Mouse (Mus musculus) myocyte (in vitro differentiated cells): ENCODE results near the gene Enho. TPM values are rescaled to one million over a fixed set of nuclear protein-coding genes. Genes with fewer than 3 reads are reported as not detected.

Experiments used
- H3K27me3 ChIP-seq: one replicate; pipeline ENCODE4 v1.6.1; 2011; ENCODE audit not compliant: control insufficient read depth, insufficient read depth, insufficient read length
- H3K36me3 ChIP-seq: one replicate; pipeline ENCODE4 v1.6.1; 2011; ENCODE audit not compliant: control insufficient read depth, insufficient read depth
- H3K4me2 ChIP-seq: one replicate; pipeline ENCODE4 v1.6.1; 2011; ENCODE audit warnings: low read depth, control low read depth
- H3K4me3 ChIP-seq: one replicate; pipeline ENCODE4 v1.5.1; 2011; ENCODE audit warnings: mild to moderate bottlenecking, control low read depth, moderate library complexity
- H3K79me2 ChIP-seq: one replicate; pipeline ENCODE4 v1.6.1; 2011; ENCODE audit not compliant: control insufficient read depth, insufficient read depth
- H3ac ChIP-seq: one replicate; pipeline ENCODE4 v1.6.1; 2011; ENCODE audit not compliant: control insufficient read depth, insufficient read length
- CEBPB ChIP-seq: IDR thresholded peaks from 2 replicates; pipeline ENCODE4 v1.6.1; 2011; ENCODE audit warnings: mild to moderate bottlenecking, moderate library complexity; ENCODE audit not compliant: poor library complexity, insufficient read depth, severe bottlenecking
- E2F4 ChIP-seq: IDR thresholded peaks from one replicate; pipeline ENCODE4 v1.6.1; 2011; ENCODE audit warnings: mild to moderate bottlenecking, control low read depth, moderate library complexity; ENCODE audit not compliant: insufficient read depth
- MAX ChIP-seq: IDR thresholded peaks from one replicate; pipeline ENCODE4 v1.6.1; 2011; ENCODE audit warnings: low read depth, mild to moderate bottlenecking, control low read depth
- MYOD1 ChIP-seq, 3 experiments: IDR thresholded peaks; one replicate each; pipeline ENCODE4 v1.6.1; 2011; ENCODE audit warnings: control low read depth in 2 of 3, low read depth in 2 of 3, mild to moderate bottlenecking in 2 of 3, moderate library complexity in 1 of 3; ENCODE audit not compliant: insufficient read length in 2 of 3, control insufficient read depth in 1 of 3
- MYOG ChIP-seq, 3 experiments: IDR thresholded peaks; one replicate each; pipeline ENCODE4 v1.6.1; 2011; ENCODE audit warnings: control low read depth in 2 of 3, low read depth in 2 of 3, mild to moderate bottlenecking in 2 of 3; ENCODE audit not compliant: insufficient read length in 2 of 3, control insufficient read depth in 1 of 3, insufficient read depth in 1 of 3
- POLR2A ChIP-seq: IDR thresholded peaks from one replicate; pipeline ENCODE4 v1.6.1; 2011; ENCODE audit warnings: low read depth, mild to moderate bottlenecking, control low read depth, moderate library complexity; ENCODE audit not compliant: insufficient read length
- POLR2AphosphoS2 ChIP-seq: IDR thresholded peaks from one replicate; pipeline ENCODE4 v1.6.1; 2011; ENCODE audit warnings: low read depth, control low read depth; ENCODE audit not compliant: insufficient read length
- REST ChIP-seq: IDR thresholded peaks from one replicate; pipeline ENCODE4 v1.6.1; 2011; ENCODE audit warnings: mild to moderate bottlenecking, control low read depth, moderate library complexity; ENCODE audit not compliant: insufficient read depth, insufficient read length
- SRF ChIP-seq: IDR thresholded peaks from one replicate; pipeline ENCODE4 v1.6.1; 2011; ENCODE audit warnings: low read depth; ENCODE audit not compliant: control insufficient read depth, insufficient read length
- TCF12 ChIP-seq: IDR thresholded peaks from one replicate; pipeline ENCODE4 v1.6.1; 2011; ENCODE audit warnings: mild to moderate bottlenecking, control low read depth; ENCODE audit not compliant: poor library complexity, insufficient read depth, severe bottlenecking
- TCF3 ChIP-seq: IDR thresholded peaks from one replicate; pipeline ENCODE4 v1.6.1; 2011; ENCODE audit warnings: low read depth, control low read depth; ENCODE audit not compliant: insufficient read length
- USF1 ChIP-seq: IDR thresholded peaks from one replicate; pipeline ENCODE4 v1.6.1; 2011; ENCODE audit warnings: low read depth, mild to moderate bottlenecking, control low read depth, moderate library complexity
- polyA plus RNA-seq: library from polyadenylated mRNA; unstranded; fragments of >200 nt; fragmentation: generic; extraction: Trizol; gene quantifications from one replicate; pipeline ENCODE4 v1.2.1, GENCODE M21; 2012; ENCODE audit warnings: missing spikeins

The Enho gene
- polyA plus RNA-seq, 1 experiment: 8.2 TPM

GRCm38 (mm10) chr4:41633001-41633400 is 7.1 kb downstream of the Enho start:
- TF ChIP-seq TCF12 (no peak), MYOD1 (IDR thresholded peaks at IDR 0.05; ENCODE audit: control insufficient read depth in 1 of 3, insufficient read length in 2 of 3, low read depth in 2 of 3) (no peak), POLR2A (no peak), REST (no peak), TCF3 (no peak), MYOG (IDR thresholded peaks at IDR 0.05; ENCODE audit: control insufficient read depth in 1 of 3, insufficient read depth in 1 of 3, insufficient read length in 2 of 3, low read depth in 2 of 3) (no peak), MAX (no peak), POLR2AphosphoS2 (no peak), E2F4 (no peak), SRF (no peak), USF1 (no peak), CEBPB (no peak)
- Histone ChIP-seq H3K4me2 (no peak overlapping the region), H3ac (no peak overlapping the region), H3K4me3 (no peak overlapping the region), H3K27me3 (peaks cover 42% of the 10 kb centered on the region), H3K79me2 (no peaks in the 10 kb centered on the region), H3K36me3 (no peaks in the 10 kb centered on the region)

GRCm38 (mm10) chr4:41631390-41631789 is 8.7 kb downstream of the Enho start:
- Histone ChIP-seq H3K27me3 (peaks cover 43% of the 10 kb centered on the region), H3K36me3 (no peaks in the 10 kb centered on the region), H3ac (no peak overlapping the region), H3K79me2 (no peaks in the 10 kb centered on the region), H3K4me3 (no peak overlapping the region), H3K4me2 (no peak overlapping the region)
- TF ChIP-seq POLR2A (no peak), MYOD1 (IDR thresholded peaks at IDR 0.05; ENCODE audit: control insufficient read depth in 1 of 3, insufficient read length in 2 of 3, low read depth in 2 of 3) (no peak), MAX (no peak), CEBPB (no peak), TCF3 (no peak), POLR2AphosphoS2 (no peak), SRF (no peak), E2F4 (no peak), USF1 (no peak), MYOG (IDR thresholded peaks at IDR 0.05; ENCODE audit: control insufficient read depth in 1 of 3, insufficient read depth in 1 of 3, insufficient read length in 2 of 3, low read depth in 2 of 3) (no peak), TCF12 (no peak), REST (no peak)

GRCm38 (mm10) chr4:41630196-41630595 is 9.9 kb downstream of the Enho start:
- no peaks in the 10 kb centered on the region for H3K79me2 ChIP-seq
- no peak overlapping the region for H3ac ChIP-seq
- H3K4me2 ChIP-seq: no peak overlapping the region
- TF ChIP-seq MYOD1 (IDR thresholded peaks at IDR 0.05; ENCODE audit: control insufficient read depth in 1 of 3, insufficient read length in 2 of 3, low read depth in 2 of 3): no peak
- TF ChIP-seq TCF12: no peak
- TF ChIP-seq POLR2AphosphoS2: no peak
- no peak for TF ChIP-seq E2F4
- no peak for TF ChIP-seq CEBPB
- no peak for TF ChIP-seq SRF
- no peak for TF ChIP-seq TCF3
- no peak for TF ChIP-seq MAX
- no peak for TF ChIP-seq MYOG (IDR thresholded peaks at IDR 0.05; ENCODE audit: control insufficient read depth in 1 of 3, insufficient read depth in 1 of 3, insufficient read length in 2 of 3, low read depth in 2 of 3)
- no peak for TF ChIP-seq POLR2A
- TF ChIP-seq REST: no peak
- no peak for TF ChIP-seq USF1
- peaks cover 46% of the 10 kb centered on the region for H3K27me3 ChIP-seq
- H3K4me3 ChIP-seq: no peak overlapping the region
- no peaks in the 10 kb centered on the region for H3K36me3 ChIP-seq

DNA sequence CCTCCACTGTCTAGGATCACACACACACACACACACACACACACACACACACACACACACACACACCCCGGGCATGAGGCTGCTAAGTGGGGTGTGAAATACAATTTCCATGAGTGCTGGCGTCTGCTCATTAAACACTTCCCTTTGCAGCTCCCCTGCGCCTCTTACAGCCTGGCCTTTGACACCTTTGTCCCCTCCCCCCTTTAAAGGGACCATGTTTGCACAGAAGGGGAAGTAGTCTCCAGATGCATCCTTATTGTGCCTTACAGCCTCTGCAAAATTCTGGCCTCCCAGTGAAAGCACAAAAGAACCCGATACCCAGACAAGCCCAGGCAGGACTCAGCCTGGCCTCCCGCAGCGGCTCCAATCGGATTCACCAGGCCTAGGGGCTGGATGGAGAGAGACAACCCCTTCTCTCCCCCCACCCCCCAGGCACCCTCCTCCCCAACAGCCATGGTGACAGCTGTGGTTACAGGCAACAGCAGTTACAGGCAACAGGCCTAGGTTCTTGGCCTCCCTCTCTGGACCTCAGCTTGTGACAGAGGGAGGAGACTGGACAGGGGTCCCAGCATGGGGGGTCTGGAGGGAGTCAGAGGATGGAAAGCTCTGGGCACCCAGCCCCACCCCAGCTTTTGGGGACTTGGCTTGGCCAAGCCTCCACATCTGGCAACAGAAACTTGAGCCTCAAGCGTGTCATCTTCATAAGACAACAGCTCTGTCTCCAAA is 11.8 kb downstream of the Enho start:
- no peak overlapping the region for H3K4me2 ChIP-seq
- no peaks in the 10 kb centered on the region for H3K79me2 ChIP-seq
- peaks cover 45% of the 10 kb centered on the region for H3K27me3 ChIP-seq
- TF ChIP-seq E2F4: no peak
- no peak for TF ChIP-seq MAX
- no peak for TF ChIP-seq SRF
- no peak for TF ChIP-seq POLR2AphosphoS2
- no peak for TF ChIP-seq USF1
- no peak for TF ChIP-seq REST
- TF ChIP-seq TCF12: no peak
- TF ChIP-seq CEBPB: no peak
- no peak for TF ChIP-seq TCF3
- no peak for TF ChIP-seq MYOG (IDR thresholded peaks at IDR 0.05; ENCODE audit: control insufficient read depth in 1 of 3, insufficient read depth in 1 of 3, insufficient read length in 2 of 3, low read depth in 2 of 3)
- no peak for TF ChIP-seq POLR2A
- H3K4me3 ChIP-seq: no peak overlapping the region
- no peaks in the 10 kb centered on the region for H3K36me3 ChIP-seq
- H3ac ChIP-seq: no peak overlapping the region
